Mouse (Mus musculus): ENCODE data around the gene Mapkapk3. TPM values are rescaled to one million over a fixed set of nuclear protein-coding genes. Genes with fewer than 3 reads are reported as not detected.
A peak's percentile ranks its signal among the peaks of the same experiment; 100 is the strongest.

The Mapkapk3 gene
- polyA plus RNA-seq (2012; rRNA removed): 4.4 and 5.1 TPM in 2 replicates

DNA sequence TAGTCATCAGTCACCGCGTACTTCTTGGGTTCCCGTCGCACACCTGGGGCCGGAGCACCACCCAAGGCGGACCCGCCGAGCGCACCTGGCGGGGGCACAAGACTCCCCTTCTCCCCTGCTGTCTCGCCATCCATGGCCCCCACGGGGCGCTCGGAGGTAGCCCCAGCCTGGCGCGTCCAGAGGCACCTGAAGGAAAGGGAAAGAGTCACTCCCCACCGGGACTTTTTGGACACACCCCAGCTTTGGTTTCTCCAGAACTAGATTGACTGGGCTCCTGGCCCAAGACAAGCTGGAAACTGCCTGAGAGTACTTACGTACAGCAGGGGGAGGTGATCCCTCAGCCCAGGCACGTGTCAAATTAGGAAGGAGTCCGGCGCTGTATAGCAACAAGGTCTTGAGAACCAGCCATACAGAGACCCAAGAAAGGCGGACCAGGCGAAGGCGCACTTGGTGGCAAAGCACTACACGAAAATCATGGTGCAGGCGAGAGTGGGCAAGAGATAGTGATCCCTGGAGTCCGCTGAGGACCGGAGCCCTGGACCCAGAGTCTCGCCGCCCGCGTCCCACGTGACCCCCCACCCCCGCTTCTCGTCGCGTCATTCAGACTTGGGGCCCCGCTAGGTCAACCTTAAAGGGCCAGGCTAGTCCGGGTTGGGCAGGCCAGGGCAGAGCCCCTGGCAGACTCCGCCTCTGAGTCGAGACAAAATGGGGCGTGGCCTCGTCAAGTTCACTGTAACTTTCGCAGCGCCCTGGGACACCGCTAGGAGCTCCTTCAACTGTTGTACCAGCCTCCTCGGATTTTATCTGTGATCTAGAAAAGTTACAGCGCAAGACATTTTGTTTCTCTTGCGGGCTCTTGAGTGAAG is at the start of gene Mapkapk3:
Gene Mapkapk3, minus strand, starts transcription at position 667 of the 866 bp plus-strand sequence.
- no peak within 1 kb of the TSS; the same call in 1 of the 2 replicates for H3K27ac ChIP-seq (ENCODE audit: insufficient read depth, low read length)
- peak within 1 kb of the TSS; percentile 83 for H3K4me3 ChIP-seq (ENCODE audit: insufficient read depth, low read length)
- no peak for TF ChIP-seq CTCF (IDR thresholded peaks at IDR 0.05; ENCODE audit: extremely low read depth, insufficient read depth, low read length)
- no peak for TF ChIP-seq POLR2A (IDR thresholded peaks at IDR 0.05; ENCODE audit: extremely low read depth, insufficient read depth, low read length)
- no peaks in the 10 kb centered on the region for H3K4me1 ChIP-seq (ENCODE audit: control insufficient read depth, insufficient read depth, low read length)

DNA sequence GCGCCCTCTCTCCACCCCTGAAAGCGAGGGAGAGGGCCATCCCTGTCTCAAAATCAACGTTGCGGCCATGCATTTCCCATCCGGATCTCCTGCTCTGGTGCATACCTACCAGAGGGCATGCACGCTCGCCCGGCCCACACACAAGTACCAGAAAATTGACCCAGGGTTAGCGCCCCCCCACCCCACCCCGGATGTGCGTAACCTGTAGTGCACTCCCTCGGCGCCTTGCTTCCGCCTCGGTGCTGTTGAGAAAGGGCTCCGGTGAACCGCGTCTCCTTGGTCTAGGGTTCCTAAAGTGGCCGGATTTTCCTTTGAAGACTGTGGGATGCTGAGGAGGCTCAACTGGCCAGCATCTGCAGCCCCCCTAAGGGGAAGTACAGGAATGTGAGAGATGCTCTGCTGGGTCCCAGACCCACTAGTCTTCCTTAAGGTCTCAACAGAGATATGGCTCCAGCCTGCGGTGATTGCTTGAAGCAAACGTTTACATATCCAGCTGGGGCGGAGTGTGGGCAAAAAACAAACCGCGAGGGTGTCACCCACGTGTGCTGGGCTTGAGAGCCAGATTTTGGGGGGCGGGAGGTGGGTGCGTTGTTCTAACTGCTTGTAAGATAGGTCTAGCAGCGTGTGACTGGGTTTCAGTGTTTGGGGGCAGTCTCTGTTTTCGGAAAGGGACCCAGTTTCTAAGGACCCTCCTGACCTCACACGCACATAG is 48.7 kb upstream of the Mapkapk3 start, which contains the start of gene Hemk1:
Gene Hemk1, minus strand, starts transcription at position 179 of the 712 bp plus-strand sequence.
- TF ChIP-seq CTCF (IDR thresholded peaks at IDR 0.05; ENCODE audit: extremely low read depth, insufficient read depth, low read length): no peak
- peak; percentile 72 for TF ChIP-seq POLR2A (IDR thresholded peaks at IDR 0.05; ENCODE audit: extremely low read depth, insufficient read depth, low read length)
- Histone ChIP-seq H3K27ac (ENCODE audit: insufficient read depth, low read length) (peak within 1 kb of the TSS; percentile 41), H3K4me3 (ENCODE audit: insufficient read depth, low read length) (peak within 1 kb of the TSS; percentile 77), H3K4me1 (ENCODE audit: control insufficient read depth, insufficient read depth, low read length) (peaks cover 5% of the 10 kb centered on the region)

GRCm38 (mm10) chr9:107336386-107336785 is 46.7 kb upstream of the Mapkapk3 start:
- no peak for TF ChIP-seq POLR2A (IDR thresholded peaks at IDR 0.05; ENCODE audit: extremely low read depth, insufficient read depth, low read length)
- TF ChIP-seq CTCF (IDR thresholded peaks at IDR 0.05; ENCODE audit: extremely low read depth, insufficient read depth, low read length): no peak
- no peak overlapping the region for H3K27ac ChIP-seq (ENCODE audit: insufficient read depth, low read length)
- H3K4me3 ChIP-seq (ENCODE audit: insufficient read depth, low read length): no peak overlapping the region
- peaks cover 5% of the 10 kb centered on the region for H3K4me1 ChIP-seq (ENCODE audit: control insufficient read depth, insufficient read depth, low read length)

GRCm38 (mm10) chr9:107335909-107336308 is 46.2 kb upstream of the Mapkapk3 start:
- H3K4me1 ChIP-seq (ENCODE audit: control insufficient read depth, insufficient read depth, low read length): peaks cover 3% of the 10 kb centered on the region
- H3K4me3 ChIP-seq (ENCODE audit: insufficient read depth, low read length): no peak overlapping the region
- no peak overlapping the region for H3K27ac ChIP-seq (ENCODE audit: insufficient read depth, low read length)
- TF ChIP-seq POLR2A (IDR thresholded peaks at IDR 0.05; ENCODE audit: extremely low read depth, insufficient read depth, low read length) (no peak), CTCF (IDR thresholded peaks at IDR 0.05; ENCODE audit: extremely low read depth, insufficient read depth, low read length) (peak; percentile 92)

DNA sequence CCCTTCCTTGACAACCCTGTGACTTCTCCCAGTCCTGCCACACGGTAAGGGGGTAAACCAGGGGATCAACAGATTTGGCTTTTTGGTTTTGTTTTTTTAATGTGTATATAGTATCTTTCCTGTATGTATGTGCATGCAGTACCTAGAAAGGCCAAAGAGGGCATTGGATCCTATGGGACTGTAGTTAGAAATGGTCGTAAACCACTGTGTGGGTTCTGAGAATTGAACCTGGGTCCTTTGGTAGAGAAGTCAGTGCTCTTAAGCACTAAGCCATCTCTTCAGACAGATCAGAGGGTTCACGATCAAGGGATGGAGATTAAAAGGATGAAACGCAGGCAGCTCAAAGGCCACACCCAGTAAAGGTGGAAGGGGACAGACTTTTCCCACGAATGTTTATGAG is 45.4 kb upstream of the Mapkapk3 start:
- no peak overlapping the region for H3K4me3 ChIP-seq (ENCODE audit: insufficient read depth, low read length)
- peaks cover 3% of the 10 kb centered on the region; the same call in 1 of the 2 replicates for H3K4me1 ChIP-seq (ENCODE audit: control insufficient read depth, insufficient read depth, low read length)
- H3K27ac ChIP-seq (ENCODE audit: insufficient read depth, low read length): no peak overlapping the region
- TF ChIP-seq POLR2A (IDR thresholded peaks at IDR 0.05; ENCODE audit: extremely low read depth, insufficient read depth, low read length) (no peak), CTCF (IDR thresholded peaks at IDR 0.05; ENCODE audit: extremely low read depth, insufficient read depth, low read length) (no peak)

DNA sequence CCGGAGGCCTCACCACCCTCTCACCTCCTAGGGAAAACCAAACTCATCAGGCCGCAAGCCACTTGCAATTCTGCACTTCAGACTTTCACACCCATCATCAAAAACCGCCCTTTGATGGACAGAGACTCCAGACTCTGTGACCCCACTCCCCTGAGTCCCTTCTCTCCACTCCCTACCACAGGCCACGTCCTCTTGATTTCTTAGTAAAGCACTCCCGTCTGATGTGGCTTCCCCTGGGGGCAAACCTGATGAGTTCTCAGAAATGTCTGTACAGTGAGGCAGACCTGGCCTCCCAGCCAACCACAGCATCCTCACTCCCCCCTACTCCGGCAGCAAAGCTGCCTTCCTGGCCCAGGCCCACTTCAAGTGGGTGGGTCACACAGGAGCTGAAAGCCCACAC is 44.7 kb upstream of the Mapkapk3 start:
- Histone ChIP-seq H3K4me3 (ENCODE audit: insufficient read depth, low read length) (no peak overlapping the region), H3K4me1 (ENCODE audit: control insufficient read depth, insufficient read depth, low read length) (peaks cover 3% of the 10 kb centered on the region; the same call in 1 of the 2 replicates), H3K27ac (ENCODE audit: insufficient read depth, low read length) (no peak overlapping the region)
- TF ChIP-seq CTCF (IDR thresholded peaks at IDR 0.05; ENCODE audit: extremely low read depth, insufficient read depth, low read length) (no peak), POLR2A (IDR thresholded peaks at IDR 0.05; ENCODE audit: extremely low read depth, insufficient read depth, low read length) (no peak)

- peaks cover 1% of the 10 kb centered on the region; the same call in 1 of the 2 replicates for H3K4me1 ChIP-seq (ENCODE audit: control insufficient read depth, insufficient read depth, low read length)
- H3K27ac ChIP-seq (ENCODE audit: insufficient read depth, low read length): no peak overlapping the region
- no peak for TF ChIP-seq POLR2A (IDR thresholded peaks at IDR 0.05; ENCODE audit: extremely low read depth, insufficient read depth, low read length)
- TF ChIP-seq CTCF (IDR thresholded peaks at IDR 0.05; ENCODE audit: extremely low read depth, insufficient read depth, low read length): no peak
- no peak overlapping the region for H3K4me3 ChIP-seq (ENCODE audit: insufficient read depth, low read length)
These were observed 44.0 kb upstream of the Mapkapk3 start for GRCm38 (mm10) chr9:107333686-107334085.

GRCm38 (mm10) chr9:107330791-107331190 is 41.1 kb upstream of the Mapkapk3 start:
- no peak overlapping the region for H3K4me3 ChIP-seq (ENCODE audit: insufficient read depth, low read length)
- H3K4me1 ChIP-seq (ENCODE audit: control insufficient read depth, insufficient read depth, low read length): no peaks in the 10 kb centered on the region
- no peak overlapping the region for H3K27ac ChIP-seq (ENCODE audit: insufficient read depth, low read length)
- TF ChIP-seq CTCF (IDR thresholded peaks at IDR 0.05; ENCODE audit: extremely low read depth, insufficient read depth, low read length) (no peak), POLR2A (IDR thresholded peaks at IDR 0.05; ENCODE audit: extremely low read depth, insufficient read depth, low read length) (no peak)

DNA sequence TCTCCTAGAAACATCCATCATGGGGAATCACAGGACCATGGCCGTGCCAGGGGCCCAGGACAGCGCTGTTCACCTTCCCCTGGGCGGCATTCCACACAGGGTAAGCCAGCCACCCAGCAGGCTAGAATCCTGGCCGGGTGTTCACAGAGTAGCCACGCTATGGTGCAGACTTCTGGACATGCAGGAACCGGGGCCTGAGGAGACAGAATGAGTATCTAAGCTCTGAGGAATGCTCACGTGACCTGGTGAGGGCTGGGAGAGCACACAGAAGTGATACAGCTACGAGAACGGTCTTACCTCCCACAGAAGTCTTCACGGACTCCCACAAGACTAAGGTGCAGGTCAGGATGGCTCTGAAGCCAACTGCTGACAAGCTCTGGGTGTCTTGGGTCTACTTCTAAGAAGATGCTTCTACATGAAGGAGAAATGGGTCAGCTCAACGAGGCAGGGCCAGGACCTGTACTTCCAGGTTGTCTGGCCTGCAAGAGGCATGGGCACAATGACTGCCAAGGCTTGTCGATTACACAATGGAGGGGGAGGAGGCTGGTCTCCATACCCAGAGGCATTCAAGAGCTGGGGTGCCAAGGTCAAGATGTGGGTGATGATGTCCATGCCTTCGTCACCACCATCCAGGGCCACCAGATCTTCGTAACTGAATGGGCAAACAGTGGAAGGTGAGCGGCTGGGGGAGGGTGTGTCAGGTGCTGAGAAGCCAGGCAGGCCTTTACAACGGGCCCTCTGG is 38.4 kb upstream of the Mapkapk3 start:
- no peak overlapping the region for H3K4me3 ChIP-seq (ENCODE audit: insufficient read depth, low read length)
- TF ChIP-seq CTCF (IDR thresholded peaks at IDR 0.05; ENCODE audit: extremely low read depth, insufficient read depth, low read length) (no peak), POLR2A (IDR thresholded peaks at IDR 0.05; ENCODE audit: extremely low read depth, insufficient read depth, low read length) (no peak)
- no peaks in the 10 kb centered on the region for H3K4me1 ChIP-seq (ENCODE audit: control insufficient read depth, insufficient read depth, low read length)

More for the DNA sequence above, 38.4 kb upstream of the Mapkapk3 start:
- no peak overlapping the region for H3K27ac ChIP-seq (ENCODE audit: insufficient read depth, low read length)

Data from cortical plate, adult 2 months (tissue).